Mouse (Mus musculus) fibroblast of lung, adult 2 months (primary cell): ENCODE measurements around the gene Asrgl1.
"Not testable (repeated sequence)": the region's sequence is repeated elsewhere in the genome, so short reads cannot be mapped to it uniquely, and the experiment has no call there.

Experiments
- DNase-seq: peaks from one replicate; pipeline ENCODE4 v3.0.0-alpha.2; 2011; ENCODE audit warnings: low read depth

The Asrgl1 gene

GRCm38 (mm10) chr19:9135512-9136331 is at the start of gene Asrgl1:
TSS of gene Asrgl1 (minus strand) at chr19:9135636.
- peak; percentile 45 for DNase-seq

- DNase-seq: no peak
Observed at GRCm38 (mm10) chr19:9146214-9146613, 10.8 kb upstream of the Asrgl1 start.

- DNase-seq: no peak
Observed at GRCm38 (mm10) chr19:9143639-9144125, 8.2 kb upstream of the Asrgl1 start.

- DNase-seq: no peak
Observed at GRCm38 (mm10) chr19:9143230-9143629, 7.8 kb upstream of the Asrgl1 start.

- DNase-seq: not testable (repeated sequence)
Observed at GRCm38 (mm10) chr19:9140361-9140760, 4.9 kb upstream of the Asrgl1 start.

GRCm38 (mm10) chr19:9137159-9137558 is 1.7 kb upstream of the Asrgl1 start:
- DNase-seq: no peak

- DNase-seq: no peak
Observed at GRCm38 (mm10) chr19:9134746-9135511, 507 bp downstream of the Asrgl1 start.

- DNase-seq: no peak
Observed at GRCm38 (mm10) chr19:9129996-9130395, 5.4 kb downstream of the Asrgl1 start.

GRCm38 (mm10) chr19:9128499-9129194 is 6.8 kb downstream of the Asrgl1 start:
- DNase-seq: no peak

- DNase-seq: not testable (repeated sequence)
Observed at GRCm38 (mm10) chr19:9123986-9124385, 11.4 kb downstream of the Asrgl1 start.

- DNase-seq: no peak
Observed at GRCm38 (mm10) chr19:9122390-9122789, 13.0 kb downstream of the Asrgl1 start.

- no peak for DNase-seq
Observed at GRCm38 (mm10) chr19:9119655-9120425, 15.6 kb downstream of the Asrgl1 start.

- DNase-seq: no peak
Observed at GRCm38 (mm10) chr19:9117275-9117674, 18.2 kb downstream of the Asrgl1 start.

GRCm38 (mm10) chr19:9116268-9116667 is 19.2 kb downstream of the Asrgl1 start:
- no peak for DNase-seq

GRCm38 (mm10) chr19:9112043-9112442 is 23.4 kb downstream of the Asrgl1 start:
- no peak for DNase-seq

GRCm38 (mm10) chr19:9110182-9110869 is 25.1 kb downstream of the Asrgl1 start:
- no peak for DNase-seq

- no peak for DNase-seq
Observed at GRCm38 (mm10) chr19:9108536-9108935, 26.9 kb downstream of the Asrgl1 start.

GRCm38 (mm10) chr19:9107379-9107755 is 28.1 kb downstream of the Asrgl1 start:
- no peak for DNase-seq

- peak; percentile 85 for DNase-seq
Observed at GRCm38 (mm10) chr19:9106751-9107378, 28.6 kb downstream of the Asrgl1 start.

GRCm38 (mm10) chr19:9106096-9106495 is 29.3 kb downstream of the Asrgl1 start:
- DNase-seq: peak; percentile 56
